Mouse (Mus musculus) lung, embryonic 15.5 days (tissue): ENCODE measurements around the gene Prkar1b. TPM values are rescaled to one million over a fixed set of nuclear protein-coding genes. Genes with fewer than 3 reads are reported as not detected.
A peak's percentile ranks its signal among the peaks of the same experiment; 100 is the strongest.

ENCODE experiments used
- ATAC-seq: fragments of 200-750 bp; cut with Nextera tagmentation; 2 replicates; pipeline ENCODE4 v1.8.0; 2017; ENCODE audit warnings: moderate number of reproducible peaks, borderline replicate concordance; ENCODE audit not compliant: low FRiP score, low TSS enrichment; ENCODE audit errors: extremely low read depth
- H3K27ac ChIP-seq: fragments of 300-500 bp; sonication (generic); 2 replicates; pipeline ENCODE4 v1.5.1; 2015; ENCODE audit warnings: moderate library complexity, mild to moderate bottlenecking, inconsistent platforms
- H3K27me3 ChIP-seq: fragments of 300-500 bp; sonication (generic); 2 replicates; pipeline ENCODE4 v1.6.1; 2015; ENCODE audit warnings: inconsistent platforms
- H3K36me3 ChIP-seq: fragments of 300-500 bp; sonication (generic); 2 replicates; pipeline ENCODE4 v1.6.1; 2015; ENCODE audit warnings: inconsistent platforms
- H3K4me1 ChIP-seq: fragments of 300-500 bp; sonication (generic); 2 replicates; pipeline ENCODE4 v1.6.1; 2015; ENCODE audit warnings: inconsistent platforms
- H3K4me2 ChIP-seq: fragments of 300-500 bp; sonication (generic); 2 replicates; pipeline ENCODE4 v1.6.1; 2015; ENCODE audit warnings: inconsistent platforms, mild to moderate bottlenecking, moderate library complexity
- H3K4me3 ChIP-seq: fragments of 300-500 bp; sonication (generic); 2 replicates; pipeline ENCODE4 v1.5.1; 2015; ENCODE audit warnings: mild to moderate bottlenecking, inconsistent platforms
- H3K9ac ChIP-seq: fragments of 300-500 bp; sonication (generic); 2 replicates; pipeline ENCODE4 v1.6.1; 2015; ENCODE audit warnings: inconsistent platforms
- H3K9me3 ChIP-seq: fragments of 300-500 bp; sonication (generic); 2 replicates; pipeline ENCODE4 v1.6.1; 2016; ENCODE audit warnings: inconsistent platforms
- WGBS: fragments of 180-500 bp; shearing (Covaris S2); methylation state at CpG from one replicate; pipeline ENCODE4 v1.1.7; 2015; 5-methylcytosine and 5-hydroxymethylcytosine counted together
- polyA plus RNA-seq: library from polyadenylated mRNA; unstranded; fragments of >200 nt; fragmentation: Nextera tagmentation; extraction: Ambion mirVana; gene quantifications from 2 replicates; pipeline ENCODE4 v1.2.1, GENCODE M21; 2015

Prkar1b gene
- polyA plus RNA-seq, 1 experiment from 2014 or later: 16.9 TPM

DNA sequence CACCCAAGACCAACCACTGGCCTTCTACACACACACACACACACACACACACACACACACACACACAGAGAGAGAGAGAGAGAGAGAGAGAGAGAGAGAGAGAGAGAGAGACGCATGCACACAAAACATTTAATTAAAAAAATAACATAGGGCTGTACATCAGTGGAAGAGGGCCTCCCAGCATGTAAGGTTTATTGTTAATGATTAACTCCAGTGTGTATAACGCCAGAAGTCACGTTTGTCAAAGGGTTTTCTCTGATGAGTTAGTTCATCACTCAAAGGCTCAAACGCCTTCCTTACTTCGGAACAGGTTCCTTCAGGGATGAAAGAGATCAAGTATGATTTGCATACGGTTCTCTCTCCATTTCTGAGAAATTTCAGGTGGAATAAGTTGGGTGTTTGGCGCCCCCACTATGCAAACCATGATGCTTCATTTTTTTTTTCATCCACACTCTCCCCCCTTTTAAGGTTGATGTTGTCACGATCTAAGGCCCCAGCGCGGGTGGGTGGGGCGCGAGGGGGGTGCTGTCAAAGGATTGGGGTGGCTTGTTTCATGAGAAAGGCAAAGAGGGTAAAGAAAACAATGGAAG lies 21.2 kb downstream of the Prkar1b start:
- WGBS: 27% methylated on average over 12 of the region's 12 CpGs
- H3K9ac ChIP-seq: no peak overlapping the region

DNA sequence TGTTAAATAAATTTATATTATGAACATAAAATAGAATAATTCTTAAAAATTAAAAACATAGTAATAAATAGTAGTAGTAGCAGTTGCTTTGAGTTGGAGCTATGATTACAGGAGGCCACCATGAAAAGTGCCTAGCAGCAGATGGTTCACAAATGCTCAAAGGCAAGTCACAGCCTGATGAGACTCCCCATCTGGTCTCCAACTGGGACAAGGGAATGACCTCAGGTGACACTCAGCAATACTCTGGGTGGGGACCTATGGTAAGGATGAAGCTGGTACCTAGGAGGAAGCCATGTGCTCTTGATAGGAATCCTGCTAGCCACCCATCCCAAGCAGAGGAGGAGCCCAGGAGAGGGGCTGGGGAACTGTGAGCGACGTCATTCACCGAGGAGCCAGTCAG lies 24.1 kb downstream of the Prkar1b start:
- Histone ChIP-seq H3K4me2 (no peak overlapping the region), H3K27me3 (no peaks in the 10 kb centered on the region; the same call in 1 of the 2 replicates), H3K9ac (no peak overlapping the region), H3K9me3 (no peaks in the 10 kb centered on the region), H3K4me1 (peaks cover 8% of the 10 kb centered on the region), H3K36me3 (no peaks in the 10 kb centered on the region), H3K27ac (no peak overlapping the region), H3K4me3 (no peak overlapping the region)
- ATAC-seq: no peak
- 67% methylated on average over 3 of the region's 3 CpGs for WGBS

More for the DNA sequence above, 21.2 kb downstream of the Prkar1b start:
- H3K36me3 ChIP-seq: no peaks in the 10 kb centered on the region
- no peaks in the 10 kb centered on the region for H3K9me3 ChIP-seq
- H3K27me3 ChIP-seq: no peaks in the 10 kb centered on the region; the same call in 1 of the 2 replicates
- no peak overlapping the region for H3K27ac ChIP-seq
- H3K4me1 ChIP-seq: peaks cover 8% of the 10 kb centered on the region
- peak overlapping the region; percentile 92 for H3K4me2 ChIP-seq
- ATAC-seq: no peak
- peak overlapping the region; percentile 55 for H3K4me3 ChIP-seq

DNA sequence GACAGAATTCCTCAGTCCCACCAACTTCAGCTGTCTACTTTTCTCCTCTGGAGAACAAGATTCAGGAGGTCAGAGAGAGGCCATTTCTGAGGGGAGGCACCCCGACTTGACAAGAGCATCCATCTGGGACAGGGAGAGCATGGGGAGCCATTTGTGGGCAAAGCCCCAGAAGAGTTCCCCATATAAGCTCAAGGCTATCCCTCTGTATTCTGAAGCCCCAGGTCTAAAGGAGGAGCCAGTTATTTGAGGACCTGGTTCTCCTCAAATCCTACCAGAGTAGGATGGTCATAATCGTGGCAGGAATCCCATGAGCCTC lies 30.9 kb downstream of the Prkar1b start:
- H3K9ac ChIP-seq: no peak overlapping the region
- H3K27ac ChIP-seq: no peak overlapping the region
- no peaks in the 10 kb centered on the region for H3K9me3 ChIP-seq
- ATAC-seq: no peak
- H3K36me3 ChIP-seq: no peaks in the 10 kb centered on the region
- 51% methylated on average over 2 of the region's 2 CpGs for WGBS
- H3K4me1 ChIP-seq: no peaks in the 10 kb centered on the region
- H3K4me3 ChIP-seq: no peak overlapping the region
- no peaks in the 10 kb centered on the region for H3K27me3 ChIP-seq
- no peak overlapping the region for H3K4me2 ChIP-seq

DNA sequence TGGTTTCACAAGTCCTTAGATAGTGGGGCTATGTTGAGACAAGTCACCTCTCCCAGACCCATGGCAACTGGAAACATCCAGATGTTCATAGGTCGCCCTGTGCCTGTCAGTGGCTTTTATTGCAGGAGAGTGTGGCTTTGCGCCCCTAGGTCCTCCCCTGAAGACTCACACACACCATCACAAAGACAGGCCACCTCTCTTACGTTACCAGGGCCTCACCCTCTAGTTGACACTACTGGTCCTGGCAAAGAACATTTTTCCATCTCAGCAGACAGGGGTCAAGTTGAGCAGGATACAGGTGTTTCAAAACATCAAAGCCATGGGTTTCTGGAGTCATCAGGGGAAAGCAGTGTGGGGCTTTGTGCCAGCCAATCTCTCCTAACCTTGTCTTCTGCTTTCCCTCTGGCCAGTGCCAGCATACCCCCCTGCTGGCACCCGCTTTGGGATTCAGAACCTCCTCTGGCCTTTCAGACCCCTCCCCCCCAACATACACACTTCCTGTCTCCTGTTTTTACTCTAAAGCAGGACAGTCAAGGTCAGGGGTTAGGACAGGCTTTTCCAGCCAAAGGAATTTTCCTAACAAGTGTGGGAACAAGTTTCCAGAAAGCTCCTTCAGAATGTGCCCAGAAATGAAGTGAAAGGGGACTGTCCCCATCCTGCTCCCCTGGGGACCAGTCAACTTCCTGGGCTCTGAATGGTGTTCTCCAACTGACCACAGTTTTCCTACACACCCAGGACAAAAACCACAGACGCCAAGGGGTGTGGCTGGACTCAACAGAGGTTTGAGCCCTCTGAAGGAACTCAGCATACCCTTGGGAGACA lies 31.5 kb downstream of the Prkar1b start:
- Histone ChIP-seq H3K9me3 (no peaks in the 10 kb centered on the region), H3K27me3 (no peaks in the 10 kb centered on the region), H3K27ac (no peak overlapping the region), H3K4me1 (no peaks in the 10 kb centered on the region), H3K4me3 (no peak overlapping the region), H3K9ac (no peak overlapping the region), H3K36me3 (no peaks in the 10 kb centered on the region), H3K4me2 (no peak overlapping the region)
- 61% methylated on average over 5 of the region's 5 CpGs for WGBS
- no peak for ATAC-seq

DNA sequence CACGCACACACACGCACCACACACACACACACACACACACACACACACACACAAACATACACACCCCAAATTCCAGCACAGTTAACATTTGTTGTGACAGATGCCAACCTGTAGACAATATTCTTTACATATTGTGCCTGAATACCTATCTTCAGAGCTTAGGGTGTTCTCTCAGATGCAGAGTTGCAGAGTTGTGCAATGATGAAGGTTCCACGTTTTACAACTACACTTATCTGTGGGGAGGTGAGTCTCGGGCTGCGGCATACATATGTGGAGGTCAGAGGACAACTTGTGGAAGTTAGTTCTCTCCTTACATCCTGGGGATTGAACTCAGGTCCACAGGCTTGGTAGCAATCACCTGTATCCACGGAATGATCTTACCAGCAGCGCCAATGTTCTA lies 34.3 kb downstream of the Prkar1b start:
- WGBS: 88% methylated on average over 7 of the region's 7 CpGs

DNA sequence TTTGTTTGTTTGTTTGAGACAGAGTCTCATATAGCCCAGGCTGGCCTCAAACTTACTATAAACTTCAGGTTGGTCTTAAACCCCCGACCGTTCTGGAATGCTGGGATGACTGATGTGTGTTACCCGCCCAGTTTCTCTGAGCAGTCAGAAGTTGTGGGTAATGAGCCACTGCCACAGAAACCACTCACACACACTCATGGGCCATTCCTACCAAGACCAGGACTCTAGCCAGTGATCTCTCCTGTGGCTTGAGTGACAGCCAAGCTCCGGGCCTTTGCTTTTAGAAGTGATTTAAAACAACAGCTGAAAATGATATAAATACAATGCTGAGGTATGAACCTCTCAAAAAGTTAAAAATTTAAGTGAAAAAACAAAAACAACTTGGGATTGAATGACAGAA lies 34.9 kb downstream of the Prkar1b start:
- Histone ChIP-seq H3K36me3 (no peaks in the 10 kb centered on the region), H3K27ac (no peak overlapping the region), H3K27me3 (no peaks in the 10 kb centered on the region), H3K4me3 (no peak overlapping the region), H3K9me3 (no peaks in the 10 kb centered on the region), H3K9ac (no peak overlapping the region), H3K4me2 (no peak overlapping the region), H3K4me1 (no peaks in the 10 kb centered on the region)
- 59% methylated on average over 4 of the region's 4 CpGs for WGBS
- ATAC-seq: no peak

More for the DNA sequence above, 34.3 kb downstream of the Prkar1b start:
- no peak overlapping the region for H3K4me2 ChIP-seq
- H3K27ac ChIP-seq: no peak overlapping the region
- H3K9ac ChIP-seq: no peak overlapping the region
- ATAC-seq: no peak
- H3K4me3 ChIP-seq: no peak overlapping the region
- no peaks in the 10 kb centered on the region for H3K4me1 ChIP-seq
- H3K36me3 ChIP-seq: no peaks in the 10 kb centered on the region
- no peaks in the 10 kb centered on the region for H3K9me3 ChIP-seq
- H3K27me3 ChIP-seq: no peaks in the 10 kb centered on the region

DNA sequence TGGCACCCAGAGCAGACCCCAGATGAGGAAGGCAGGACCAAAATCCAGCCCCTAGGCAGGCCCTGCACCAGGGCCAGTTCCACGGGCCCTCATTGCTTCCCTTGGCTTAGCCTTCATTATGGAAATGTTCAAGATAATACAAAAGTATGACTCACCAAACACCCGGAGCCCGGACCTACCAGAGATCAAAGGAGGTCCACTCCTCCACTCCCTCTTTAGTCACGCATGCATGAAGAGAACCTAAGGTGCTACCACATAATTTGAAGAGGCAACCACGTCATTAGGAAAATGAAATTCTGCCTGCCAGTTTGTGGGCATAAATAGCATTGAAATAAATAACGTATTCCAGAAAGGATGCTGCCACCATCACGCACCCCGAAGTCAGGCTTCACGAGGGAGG lies 37.4 kb downstream of the Prkar1b start:
- H3K36me3 ChIP-seq: no peaks in the 10 kb centered on the region
- no peaks in the 10 kb centered on the region for H3K27me3 ChIP-seq
- WGBS: 75% methylated on average over 9 of the region's 9 CpGs
- H3K9me3 ChIP-seq: no peaks in the 10 kb centered on the region
- no peak overlapping the region for H3K9ac ChIP-seq
- ATAC-seq: no peak
- H3K4me2 ChIP-seq: no peak overlapping the region
- no peak overlapping the region for H3K27ac ChIP-seq
- H3K4me3 ChIP-seq: no peak overlapping the region
- H3K4me1 ChIP-seq: no peaks in the 10 kb centered on the region

DNA sequence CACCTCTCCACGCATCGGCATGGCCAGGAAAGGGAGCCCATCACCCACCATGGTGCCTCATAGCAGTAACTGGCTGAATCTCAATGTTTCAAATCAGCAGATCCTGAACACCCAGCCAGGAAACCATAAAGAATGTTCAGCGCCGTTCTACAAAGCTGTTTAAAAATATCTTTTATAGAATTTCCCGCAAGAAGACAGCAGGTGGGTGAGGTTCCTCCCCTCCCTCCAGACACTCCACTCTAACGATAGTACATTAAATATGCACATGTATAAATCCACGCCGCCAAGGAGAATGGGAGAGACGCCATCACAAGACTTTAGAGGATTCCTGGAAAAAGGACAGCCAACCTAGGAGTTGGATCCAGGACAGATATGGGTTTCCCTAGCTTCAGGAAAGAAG lies 37.8 kb downstream of the Prkar1b start:
- Histone ChIP-seq H3K9me3 (no peaks in the 10 kb centered on the region), H3K36me3 (no peaks in the 10 kb centered on the region), H3K4me1 (no peaks in the 10 kb centered on the region), H3K4me2 (no peak overlapping the region), H3K9ac (no peak overlapping the region), H3K4me3 (no peak overlapping the region), H3K27ac (no peak overlapping the region), H3K27me3 (no peaks in the 10 kb centered on the region)
- no peak for ATAC-seq
- WGBS: 73% methylated on average over 9 of the region's 9 CpGs

DNA sequence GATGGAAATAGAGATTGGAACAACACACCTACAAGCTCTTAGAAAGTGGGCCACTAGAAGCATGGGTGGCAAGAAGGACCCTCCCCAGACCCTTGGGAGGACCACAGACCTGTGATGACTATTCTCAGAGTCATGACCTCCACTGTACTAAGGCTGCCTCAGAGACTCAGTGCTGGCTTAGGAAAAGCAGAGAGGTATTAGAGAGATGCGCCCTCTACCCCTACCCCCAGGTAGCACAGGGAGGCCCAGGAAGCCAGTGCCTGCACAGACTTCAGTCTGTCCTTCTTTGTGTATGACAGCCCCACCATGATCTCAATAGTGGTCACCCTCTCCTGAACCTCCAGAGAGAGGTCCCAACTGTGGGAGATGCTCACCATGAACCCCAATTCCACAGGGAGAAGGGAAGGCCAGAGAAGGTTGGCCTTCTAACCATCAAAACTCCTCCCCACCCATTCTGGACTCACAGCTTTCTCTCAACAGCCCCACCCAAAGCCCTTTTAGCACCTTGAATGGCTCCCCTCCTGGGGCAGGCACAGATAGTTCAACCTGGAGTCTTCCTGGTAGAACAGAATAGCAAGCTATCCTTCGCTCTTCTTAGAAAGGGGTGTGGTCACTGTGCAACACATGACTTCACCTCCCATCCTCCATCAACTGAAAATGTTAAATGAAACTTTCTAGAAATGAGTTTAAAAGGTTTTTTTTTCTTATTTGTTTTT lies 39.5 kb downstream of the Prkar1b start:
- Histone ChIP-seq H3K4me2 (no peak overlapping the region), H3K36me3 (no peaks in the 10 kb centered on the region), H3K9me3 (no peaks in the 10 kb centered on the region), H3K4me1 (no peaks in the 10 kb centered on the region), H3K27me3 (no peaks in the 10 kb centered on the region), H3K4me3 (no peak overlapping the region), H3K9ac (no peak overlapping the region), H3K27ac (no peak overlapping the region)
- ATAC-seq: no peak
- WGBS: 74% methylated on average over 2 of the region's 2 CpGs

DNA sequence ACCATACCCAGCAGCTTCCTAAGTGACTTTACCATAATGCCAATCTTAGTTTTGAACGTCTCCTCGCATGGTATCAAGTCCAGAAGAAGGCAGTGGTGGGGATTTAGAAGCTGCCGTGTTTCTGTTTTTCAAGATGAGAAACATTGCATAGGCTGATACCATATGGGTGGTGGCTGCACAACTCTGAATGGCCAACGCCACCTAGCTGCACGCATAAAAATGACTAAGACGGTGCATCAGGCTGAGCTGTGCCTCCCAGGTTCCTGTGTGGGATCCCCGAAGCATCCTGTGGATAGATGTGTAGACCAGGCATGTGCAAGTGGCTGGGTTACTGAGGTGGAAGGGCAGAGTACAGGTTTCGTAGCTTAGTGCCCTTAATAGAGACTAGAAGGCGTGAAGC lies 42.0 kb downstream of the Prkar1b start:
- WGBS: 67% methylated on average over 9 of the region's 9 CpGs
- no peak for ATAC-seq
- H3K9ac ChIP-seq: no peak overlapping the region
- no peak overlapping the region for H3K4me2 ChIP-seq
- no peak overlapping the region for H3K4me3 ChIP-seq
- no peaks in the 10 kb centered on the region for H3K27me3 ChIP-seq
- no peaks in the 10 kb centered on the region for H3K9me3 ChIP-seq
- H3K36me3 ChIP-seq: no peaks in the 10 kb centered on the region
- H3K27ac ChIP-seq: no peak overlapping the region
- H3K4me1 ChIP-seq: no peaks in the 10 kb centered on the region

DNA sequence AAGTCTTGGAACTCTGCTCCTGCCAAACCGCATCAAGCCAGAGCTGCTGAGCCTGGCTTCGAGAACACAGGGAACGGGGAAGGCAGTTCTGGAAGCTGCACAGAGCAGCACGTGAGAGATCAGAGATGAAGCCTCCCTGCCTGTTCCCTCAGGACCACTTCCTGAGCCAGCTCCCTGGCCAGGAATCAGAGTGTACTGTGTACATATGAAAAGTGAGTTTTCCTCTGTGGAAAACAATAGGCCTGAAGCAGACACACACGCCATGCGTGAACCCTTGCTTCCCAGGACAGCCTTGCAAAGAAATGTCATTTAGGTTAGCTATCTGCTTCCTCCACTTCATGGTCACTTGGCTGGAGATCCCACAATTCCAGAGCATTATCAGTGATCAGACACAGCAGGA lies 48.0 kb downstream of the Prkar1b start:
- H3K36me3 ChIP-seq: no peaks in the 10 kb centered on the region
- no peaks in the 10 kb centered on the region for H3K27me3 ChIP-seq
- peaks cover 10% of the 10 kb centered on the region; the same call in 1 of the 2 replicates for H3K4me1 ChIP-seq
- ATAC-seq: no peak
- no peaks in the 10 kb centered on the region for H3K9me3 ChIP-seq
- H3K4me3 ChIP-seq: no peak overlapping the region
- H3K9ac ChIP-seq: no peak overlapping the region
- whole genome bisulfite sequencing: 52% methylated on average over 6 of the region's 6 CpGs
- no peak overlapping the region for H3K27ac ChIP-seq
- H3K4me2 ChIP-seq: no peak overlapping the region
